27 mouse cellular contexts compared by ENCODE assay signal in the genomic region with DNA sequence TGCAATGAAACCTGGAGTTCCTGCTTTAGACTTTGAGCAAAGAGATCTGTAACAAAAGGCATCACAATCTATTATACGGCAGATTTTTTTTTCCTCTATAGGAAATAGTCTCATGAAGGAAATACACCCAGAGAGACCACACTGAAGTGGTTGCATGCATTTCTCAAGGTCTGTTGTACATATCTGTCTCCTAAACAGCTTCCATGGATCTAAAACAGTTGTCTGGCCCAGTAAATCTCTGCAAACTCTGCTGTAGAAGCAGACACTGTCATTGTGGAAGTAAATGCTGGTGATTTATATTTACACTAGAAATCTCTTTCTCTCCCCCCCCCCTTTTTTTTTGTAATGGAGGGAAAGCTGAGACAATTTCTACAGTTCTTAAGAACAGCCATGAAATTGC.
DNase-seq lines count a peak whose midpoint lies in the region; ATAC-seq lines count a peak whose summit lies in the region.
"Had no signal": no experiment of that assay in that cellular context is flagged by ENCODE, and none has a peak within 500 bp of the region (broad histone marks: within the 10 kb centered on the region; RNA-seq: fewer than 3 reads in every experiment).

No protein-coding gene starts in this region.

- 0 out of 2 replicates have a peak overlapping the region, but pooled peaks have one; percentile 10 for H3K27ac ChIP-seq in heart, embryonic 10.5 days
- H3K27ac ChIP-seq in kidney, embryonic 16.5 days (ENCODE audit: low read length): peak overlapping the region; percentile 9; the same call in 1 of the 2 replicates
- H3K27ac ChIP-seq in midbrain, embryonic 11.5 days (ENCODE audit: low read depth, low read length): no peak overlapping the region
- H3K27ac ChIP-seq in midbrain, embryonic 10.5 days (replicated peaks): no peak overlapping the region
- H3K27ac ChIP-seq: embryonic facial prominence, embryonic 12.5 days; hindbrain, embryonic 13.5 days; liver, embryonic 15.5 days; midbrain, embryonic 13.5 days; neural tube, embryonic 15.5 days had no signal

- H3K4me2 ChIP-seq in kidney, embryonic 16.5 days (replicated peaks; ENCODE audit: low read depth, low read length): no peak overlapping the region
- no peak overlapping the region for H3K4me2 ChIP-seq in midbrain, embryonic 11.5 days
- H3K4me2 ChIP-seq: embryonic facial prominence, embryonic 12.5 days; heart, embryonic 12.5 days; hindbrain, embryonic 13.5 days; liver, embryonic 15.5 days; midbrain, embryonic 13.5 days; neural tube, embryonic 15.5 days had no signal

- H3K9ac ChIP-seq in kidney, embryonic 16.5 days (replicated peaks; ENCODE audit: low read length): no peak overlapping the region
- no peak overlapping the region for H3K9ac ChIP-seq in midbrain, embryonic 11.5 days (ENCODE audit: low read length)
- H3K9ac ChIP-seq: embryonic facial prominence, embryonic 12.5 days; heart, embryonic 12.5 days; hindbrain, embryonic 13.5 days; liver, embryonic 15.5 days; midbrain, embryonic 13.5 days; neural tube, embryonic 15.5 days had no signal

- no peaks in the 10 kb centered on the region for H3K9me3 ChIP-seq in heart, embryonic 10.5 days
- no peaks in the 10 kb centered on the region for H3K9me3 ChIP-seq in kidney, embryonic 16.5 days (ENCODE audit: low read length)
- H3K9me3 ChIP-seq in midbrain, embryonic 11.5 days (ENCODE audit: control insufficient read depth, low read length): no peaks in the 10 kb centered on the region
- no peaks in the 10 kb centered on the region for H3K9me3 ChIP-seq in midbrain, embryonic 10.5 days (replicated peaks)
- H3K9me3 ChIP-seq: embryonic facial prominence, embryonic 12.5 days; heart, embryonic 12.5 days; hindbrain, embryonic 13.5 days; liver, embryonic 15.5 days; midbrain, embryonic 13.5 days; neural tube, embryonic 15.5 days had no signal

- no peaks in the 10 kb centered on the region for H3K4me1 ChIP-seq in heart, embryonic 10.5 days
- no peaks in the 10 kb centered on the region for H3K4me1 ChIP-seq in kidney, embryonic 16.5 days (ENCODE audit: insufficient read depth, low read length)
- H3K4me1 ChIP-seq in midbrain, embryonic 11.5 days (ENCODE audit: control insufficient read depth, insufficient read depth, low read length): 0 out of 2 replicates have a peak, but pooled peaks cover 2% of the 10 kb centered on the region
- H3K4me1 ChIP-seq in midbrain, embryonic 10.5 days: peaks cover 17% of the 10 kb centered on the region
- H3K4me1 ChIP-seq: heart, embryonic 12.5 days; hindbrain, embryonic 13.5 days; liver, embryonic 15.5 days; neural tube, embryonic 15.5 days had no signal

- H3K27me3 ChIP-seq in heart, embryonic 10.5 days (ENCODE audit: insufficient read depth, poor library complexity, severe bottlenecking): no peaks in the 10 kb centered on the region
- H3K27me3 ChIP-seq in kidney, embryonic 16.5 days (ENCODE audit: insufficient read depth, low read length): no peaks in the 10 kb centered on the region
- H3K27me3 ChIP-seq in midbrain, embryonic 11.5 days (ENCODE audit: control insufficient read depth, insufficient read depth, low read length): no peaks in the 10 kb centered on the region; the same call in 1 of the 2 replicates
- peaks cover 17% of the 10 kb centered on the region; the same call in 1 of the 2 replicates for H3K27me3 ChIP-seq in midbrain, embryonic 10.5 days (ENCODE audit: low read depth, poor library complexity, severe bottlenecking)
- H3K27me3 ChIP-seq: embryonic facial prominence, embryonic 12.5 days; heart, embryonic 12.5 days; hindbrain, embryonic 13.5 days; liver, embryonic 15.5 days; neural tube, embryonic 15.5 days; Patski had no signal

- H3K36me3 ChIP-seq in heart, embryonic 10.5 days: no peaks in the 10 kb centered on the region
- no peaks in the 10 kb centered on the region for H3K36me3 ChIP-seq in kidney, embryonic 16.5 days (ENCODE audit: insufficient read depth, low read length)
- no peaks in the 10 kb centered on the region for H3K36me3 ChIP-seq in midbrain, embryonic 11.5 days (ENCODE audit: control insufficient read depth, insufficient read depth, low read length)
- H3K36me3 ChIP-seq in midbrain, embryonic 10.5 days: no peaks in the 10 kb centered on the region
- H3K36me3 ChIP-seq: embryonic facial prominence, embryonic 12.5 days; heart, embryonic 12.5 days; hindbrain, embryonic 13.5 days; liver, embryonic 15.5 days; midbrain, embryonic 13.5 days; neural tube, embryonic 15.5 days had no signal

- 63% methylated on average over 1 of the region's 1 CpGs for WGBS in heart, embryonic 10.5 days
- 54% methylated on average over 1 of the region's 1 CpGs for WGBS in kidney, embryonic 16.5 days
- WGBS in midbrain, embryonic 11.5 days: 47% methylated on average over 1 of the region's 1 CpGs
- 65% methylated on average over 1 of the region's 1 CpGs for WGBS in midbrain, embryonic 10.5 days

- no peak for DNase-seq in heart, embryonic 10.5 days (ENCODE audit: low spot score)
- no peak for DNase-seq in heart, adult 9 months (ENCODE audit: low spot score in 2 of 2)
- DNase-seq in kidney, postnatal 36 days: no peak
- DNase-seq in midbrain, embryonic 11.5 days (ENCODE audit: low spot score, missing footprints): peak; percentile 82
- DNase-seq in midbrain, embryonic 10.5 days (ENCODE audit: low spot score): no peak
- no peak for DNase-seq in c-Kit-positive CD71-positive TER-119-positive erythroid progenitor cells, embryonic 14.5 days (ENCODE audit: low spot score)
- DNase-seq: adrenal gland, postnatal 10 days; cerebellum, adult 11 months; cerebellum, adult 9-10 months; cerebellum, postnatal 36 days; gastrocnemius, postnatal 25 days; heart, adult 11 months; heart, postnatal 4 days; kidney, adult 8-10 months; liver; lung, postnatal 14 days; right cerebral cortex, postnatal 14 days; thymus, postnatal 4 days had no signal

- ATAC-seq in kidney, embryonic 16.5 days (ENCODE audit: low FRiP score, low TSS enrichment): no peak
- ATAC-seq in midbrain, embryonic 11.5 days (ENCODE audit: low FRiP score): no peak
- ATAC-seq: forebrain, embryonic 14.5 days; midbrain, embryonic 13.5 days; Patski had no signal

- H3K4me3 ChIP-seq in heart, embryonic 10.5 days: no peak overlapping the region
- H3K4me3 ChIP-seq in kidney, embryonic 16.5 days (ENCODE audit: low read length): no peak overlapping the region
- H3K4me3 ChIP-seq in midbrain, embryonic 11.5 days (ENCODE audit: low read depth, low read length): no peak overlapping the region
- no peak overlapping the region for H3K4me3 ChIP-seq in midbrain, embryonic 10.5 days
- H3K4me3 ChIP-seq: embryonic facial prominence, embryonic 12.5 days; heart, embryonic 12.5 days; hindbrain, embryonic 13.5 days; liver, embryonic 15.5 days; midbrain, embryonic 13.5 days; neural tube, embryonic 15.5 days had no signal

Comparison
In these comparisons a context has a peak if more than half of its experiments do, and no peak if none do; other contexts are left out.
1. H3K27ac ChIP-seq: peak in heart, embryonic 10.5 days (single experiment) and kidney, embryonic 16.5 days (single experiment); none in midbrain, embryonic 11.5 days (single experiment) and midbrain, embryonic 10.5 days (single experiment).